Mouse (Mus musculus) neural tube, embryonic 13.5 days (tissue): Measurements from ENCODE around the gene Fus. TPM values are rescaled to one million over a fixed set of nuclear protein-coding genes. Genes with fewer than 3 reads are reported as not detected.

Experiments used
- ATAC-seq: fragments of 200-750 bp; cut with Nextera tagmentation; 2 replicates; pipeline ENCODE4 v1.8.0; 2017; ENCODE audit warnings: low read depth, mild to moderate bottlenecking, moderate TSS enrichment, moderate library complexity
- H3K27ac ChIP-seq: fragments of 300-500 bp; sonication (generic); replicated peaks from 2 replicates; pipeline ENCODE4 v1.5.1; 2015; ENCODE audit warnings: moderate library complexity, mild to moderate bottlenecking, inconsistent platforms
- H3K27me3 ChIP-seq: fragments of 300-500 bp; sonication (generic); 2 replicates; pipeline ENCODE4 v1.6.1; 2015; ENCODE audit warnings: mild to moderate bottlenecking, inconsistent platforms
- H3K36me3 ChIP-seq: fragments of 300-500 bp; sonication (generic); 2 replicates; pipeline ENCODE4 v1.6.1; 2015; ENCODE audit warnings: mild to moderate bottlenecking, inconsistent platforms
- H3K4me1 ChIP-seq: fragments of 300-500 bp; sonication (generic); replicated peaks from 2 replicates; pipeline ENCODE4 v1.6.1; 2015; ENCODE audit warnings: inconsistent platforms
- H3K4me2 ChIP-seq: fragments of 300-500 bp; sonication (generic); 2 replicates; pipeline ENCODE4 v1.6.1; 2015; ENCODE audit warnings: inconsistent platforms, mild to moderate bottlenecking, moderate library complexity
- H3K4me3 ChIP-seq: fragments of 300-500 bp; sonication (generic); 2 replicates; pipeline ENCODE4 v1.5.1; 2015; ENCODE audit warnings: mild to moderate bottlenecking, inconsistent platforms
- H3K9ac ChIP-seq: fragments of 300-500 bp; sonication (generic); 2 replicates; pipeline ENCODE4 v1.6.1; 2015; ENCODE audit warnings: moderate library complexity, mild to moderate bottlenecking, inconsistent platforms
- H3K9me3 ChIP-seq: fragments of 300-500 bp; sonication (generic); 2 replicates; pipeline ENCODE4 v1.6.1; 2016; ENCODE audit warnings: inconsistent platforms
- WGBS: fragments of 180-500 bp; shearing (Covaris S2); methylation state at CpG from one replicate; pipeline ENCODE4 v1.1.7; 2015; 5-methylcytosine and 5-hydroxymethylcytosine counted together
- polyA plus RNA-seq: library from polyadenylated mRNA; unstranded; fragments of >200 nt; fragmentation: Nextera tagmentation; extraction: Ambion mirVana; gene quantifications from 2 replicates; pipeline ENCODE4 v1.2.1, GENCODE M21; 2015

The Fus gene
- 376 and 434 TPM in 2 replicates for polyA plus RNA-seq

DNA sequence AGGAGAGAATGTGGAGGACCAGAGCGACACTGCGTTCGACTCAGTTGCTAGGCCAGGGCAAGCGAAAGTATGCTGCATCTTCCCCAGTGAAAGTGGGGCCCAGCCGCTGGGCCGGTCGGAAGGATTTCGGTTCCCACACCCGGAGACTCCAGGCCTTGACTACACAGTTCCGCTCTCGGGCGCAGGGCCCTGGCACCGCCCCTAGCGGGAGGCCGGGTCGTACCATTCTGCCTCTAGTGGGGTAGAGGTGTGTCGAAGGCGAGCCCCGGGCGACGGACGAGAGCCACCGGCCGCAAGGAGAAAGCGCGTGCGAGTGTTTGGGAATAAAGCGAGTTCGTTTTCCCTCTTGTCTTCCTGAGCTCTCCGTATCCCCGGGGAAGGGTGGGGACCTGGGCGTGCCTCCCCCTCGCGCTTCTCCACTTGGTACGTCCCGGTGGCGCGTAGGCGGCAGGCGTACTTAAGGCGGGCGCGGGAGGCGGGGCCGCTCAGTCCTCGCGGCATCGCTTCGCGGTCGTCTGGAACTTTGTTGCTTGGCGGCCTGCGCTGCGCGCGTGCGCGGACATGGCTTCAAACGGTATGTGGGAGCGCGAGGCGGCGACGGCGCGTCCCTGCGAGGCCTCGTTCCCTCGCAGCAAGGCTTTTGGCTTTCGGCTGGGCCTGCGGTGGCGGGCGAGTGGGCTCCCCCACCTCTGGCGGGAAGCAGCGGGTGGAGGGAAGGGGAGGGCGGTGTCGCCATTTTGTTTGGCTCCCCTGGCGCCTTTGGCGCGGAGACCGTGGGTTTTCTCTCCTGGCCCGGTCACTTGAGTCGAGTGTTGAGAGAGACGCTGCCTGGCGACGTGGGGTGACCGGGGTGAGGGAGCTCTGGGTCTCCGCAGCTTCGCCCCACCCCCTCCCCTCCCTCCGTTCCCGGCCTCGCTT, at the start of gene Fus:
Gene Fus (plus strand): TSS at position 454 of the 918 bp plus-strand sequence.
- Histone ChIP-seq H3K27ac (peak within 1 kb of the TSS; percentile 97), H3K27me3 (no peaks in the 10 kb centered on the region), H3K4me2 (peak within 1 kb of the TSS; percentile 98), H3K4me1 (peaks cover 28% of the 10 kb centered on the region), H3K4me3 (peak within 1 kb of the TSS; percentile 95), H3K36me3 (peaks cover 29% of the 10 kb centered on the region), H3K9ac (peak within 1 kb of the TSS; percentile 97), H3K9me3 (no peaks in the 10 kb centered on the region)
- ATAC-seq: peak; percentile 95
- under 1% methylated on average over 90 of the region's 92 CpGs for WGBS

DNA sequence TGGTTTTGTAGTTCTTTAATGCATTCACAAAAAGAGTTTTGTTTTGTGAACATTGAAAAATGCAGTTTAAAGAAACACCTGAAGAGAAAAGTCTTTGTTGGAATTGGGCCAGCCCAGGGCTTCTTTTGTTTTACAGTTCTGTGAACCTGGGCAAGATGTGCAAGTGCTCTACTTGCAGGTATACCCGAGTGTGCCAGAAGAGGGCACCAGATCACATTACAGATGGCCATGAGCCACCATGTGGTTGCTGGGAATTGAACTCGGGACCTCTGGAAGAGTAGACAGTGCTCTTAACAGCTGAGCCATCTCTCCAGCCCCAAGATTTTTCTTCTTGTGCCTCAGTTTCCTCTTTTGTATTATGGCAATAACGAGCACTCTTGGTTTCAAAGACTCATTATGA, 49.1 kb upstream of the Fus start:
- H3K27me3 ChIP-seq: no peaks in the 10 kb centered on the region
- H3K36me3 ChIP-seq: peaks cover 74% of the 10 kb centered on the region
- no peaks in the 10 kb centered on the region for H3K9me3 ChIP-seq
- no peak for ATAC-seq
- H3K9ac ChIP-seq: no peak overlapping the region
- peaks cover 3% of the 10 kb centered on the region for H3K4me1 ChIP-seq
- no peak overlapping the region for H3K27ac ChIP-seq
- H3K4me3 ChIP-seq: no peak overlapping the region
- H3K4me2 ChIP-seq: no peak overlapping the region
- 58% methylated on average over 3 of the region's 3 CpGs for WGBS

DNA sequence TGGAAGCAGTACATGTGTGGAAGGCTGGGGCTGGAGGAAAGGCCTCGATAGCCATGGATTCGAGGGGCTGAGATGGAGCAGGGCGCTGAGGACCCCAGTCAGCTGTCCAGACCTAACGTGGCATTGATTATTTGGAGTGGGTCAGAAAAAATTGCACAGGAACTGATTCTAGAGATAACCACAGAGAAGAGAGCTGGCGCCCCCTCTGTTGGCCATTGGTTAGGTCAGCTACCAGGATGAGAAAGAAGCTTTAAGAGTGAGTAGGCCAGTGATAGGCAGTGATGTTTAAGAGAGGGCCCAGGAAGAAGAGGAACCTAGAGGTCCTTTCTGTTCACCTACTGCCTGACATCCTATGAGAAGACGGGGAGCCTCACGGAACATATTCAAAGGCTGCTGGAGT, 48.0 kb upstream of the Fus start:
- H3K36me3 ChIP-seq: peaks cover 84% of the 10 kb centered on the region
- 83% methylated on average over 7 of the region's 7 CpGs for WGBS

DNA sequence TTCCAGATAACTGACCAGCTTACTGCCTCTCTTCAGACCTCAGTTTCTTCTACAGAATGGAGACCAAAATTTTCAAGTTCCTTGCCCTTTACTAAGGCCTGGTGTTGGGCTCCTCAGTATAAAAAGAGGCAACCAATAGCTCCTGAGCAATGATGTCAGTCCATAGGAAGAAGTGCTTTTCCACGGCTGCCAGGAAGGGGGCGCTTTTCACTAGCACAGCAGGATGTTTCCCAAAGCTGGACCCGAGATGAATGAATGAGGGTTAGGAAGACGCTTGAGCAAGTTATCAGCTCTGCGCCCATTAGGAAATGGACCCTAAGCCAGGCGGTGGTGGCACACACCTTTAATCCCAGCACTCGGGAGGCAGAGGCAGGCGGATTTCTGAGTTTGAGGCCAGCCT, 45.7 kb upstream of the Fus start:
- 74% methylated on average over 8 of the region's 8 CpGs for WGBS
- no peak overlapping the region for H3K27ac ChIP-seq
- no peaks in the 10 kb centered on the region for H3K9me3 ChIP-seq
- H3K9ac ChIP-seq: no peak overlapping the region
- H3K27me3 ChIP-seq: no peaks in the 10 kb centered on the region
- no peaks in the 10 kb centered on the region for H3K4me1 ChIP-seq
- ATAC-seq: no peak
- no peak overlapping the region for H3K4me3 ChIP-seq
- peaks cover 90% of the 10 kb centered on the region for H3K36me3 ChIP-seq
- no peak overlapping the region for H3K4me2 ChIP-seq

More for the DNA sequence above, 48.0 kb upstream of the Fus start:
- no peaks in the 10 kb centered on the region for H3K27me3 ChIP-seq
- no peak overlapping the region for H3K4me3 ChIP-seq
- H3K9ac ChIP-seq: no peak overlapping the region
- H3K4me2 ChIP-seq: no peak overlapping the region
- ATAC-seq: no peak
- no peaks in the 10 kb centered on the region for H3K9me3 ChIP-seq
- H3K27ac ChIP-seq: no peak overlapping the region
- no peaks in the 10 kb centered on the region for H3K4me1 ChIP-seq

DNA sequence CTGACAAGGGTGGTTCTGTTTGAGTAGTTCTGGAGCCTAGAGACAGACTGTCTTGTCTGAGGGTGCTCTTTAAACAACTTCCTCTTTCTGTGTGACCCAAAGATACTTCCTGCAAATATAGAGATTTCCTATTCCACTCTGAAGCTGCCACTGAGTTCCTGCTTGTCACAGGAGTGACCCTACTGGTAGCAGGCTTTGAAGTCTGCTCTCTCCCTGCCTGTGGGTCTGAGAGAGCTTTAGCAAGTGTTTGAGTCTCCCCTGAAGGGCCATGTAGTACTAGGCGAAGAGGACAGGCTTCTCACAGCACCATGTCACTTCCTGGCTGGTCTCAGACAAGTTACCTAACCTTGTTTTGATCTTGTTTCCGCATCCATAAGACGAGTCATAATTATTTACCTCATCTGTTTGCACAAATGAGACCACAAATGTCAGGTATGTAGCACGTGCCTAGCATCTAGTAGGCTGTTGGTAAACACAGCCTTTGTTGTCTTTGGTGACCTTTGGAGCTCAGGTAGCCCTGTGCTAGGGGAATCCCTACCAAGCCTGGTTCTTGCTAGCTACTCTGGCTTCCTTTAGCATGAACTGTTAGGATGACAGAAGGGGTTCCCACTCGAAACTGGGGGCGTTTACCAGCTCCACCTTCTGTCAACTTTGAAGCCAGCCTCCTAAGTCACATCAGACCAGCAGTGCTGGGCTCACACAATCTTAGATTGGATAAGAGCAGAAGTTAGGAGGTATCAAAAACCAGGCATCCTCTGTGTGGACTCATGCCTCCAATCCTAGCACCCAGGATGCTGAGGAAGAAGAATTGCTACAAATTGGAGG, 44.6 kb upstream of the Fus start:
- Histone ChIP-seq H3K27me3 (peaks cover 1% of the 10 kb centered on the region; the same call in 1 of the 2 replicates), H3K4me2 (no peak overlapping the region)
- 83% methylated on average over 6 of the region's 6 CpGs for WGBS

DNA sequence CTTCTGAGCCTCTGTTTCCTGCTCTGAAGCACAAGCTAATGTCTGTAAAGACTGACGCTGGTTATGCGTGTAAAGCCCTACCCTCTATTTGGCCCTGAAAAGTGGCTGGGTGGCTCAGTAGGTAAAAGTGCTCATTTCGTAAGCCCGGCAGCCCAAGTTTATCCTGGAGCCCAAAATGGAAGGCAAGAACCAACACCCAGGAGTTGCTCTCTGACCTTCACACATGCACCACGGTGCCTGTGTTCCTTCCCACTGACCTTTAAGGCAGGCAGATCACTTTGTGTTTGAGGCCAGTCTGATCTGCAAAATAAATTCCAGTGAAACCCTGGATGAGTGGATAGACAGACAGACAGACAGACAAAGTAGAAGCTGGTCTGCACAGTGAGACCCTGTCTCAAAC, 43.5 kb upstream of the Fus start:
- Histone ChIP-seq H3K27me3 (peaks cover 12% of the 10 kb centered on the region), H3K4me2 (no peak overlapping the region), H3K4me3 (no peak overlapping the region), H3K9me3 (no peaks in the 10 kb centered on the region), H3K9ac (no peak overlapping the region), H3K36me3 (peaks cover 79% of the 10 kb centered on the region), H3K27ac (no peak overlapping the region), H3K4me1 (no peaks in the 10 kb centered on the region)
- 93% methylated on average over 5 of the region's 5 CpGs for WGBS
- no peak for ATAC-seq

More for the DNA sequence above, 44.6 kb upstream of the Fus start:
- ATAC-seq: no peak
- no peaks in the 10 kb centered on the region for H3K4me1 ChIP-seq
- peaks cover 89% of the 10 kb centered on the region for H3K36me3 ChIP-seq
- no peaks in the 10 kb centered on the region for H3K9me3 ChIP-seq
- H3K4me3 ChIP-seq: no peak overlapping the region
- no peak overlapping the region for H3K27ac ChIP-seq
- H3K9ac ChIP-seq: no peak overlapping the region

DNA sequence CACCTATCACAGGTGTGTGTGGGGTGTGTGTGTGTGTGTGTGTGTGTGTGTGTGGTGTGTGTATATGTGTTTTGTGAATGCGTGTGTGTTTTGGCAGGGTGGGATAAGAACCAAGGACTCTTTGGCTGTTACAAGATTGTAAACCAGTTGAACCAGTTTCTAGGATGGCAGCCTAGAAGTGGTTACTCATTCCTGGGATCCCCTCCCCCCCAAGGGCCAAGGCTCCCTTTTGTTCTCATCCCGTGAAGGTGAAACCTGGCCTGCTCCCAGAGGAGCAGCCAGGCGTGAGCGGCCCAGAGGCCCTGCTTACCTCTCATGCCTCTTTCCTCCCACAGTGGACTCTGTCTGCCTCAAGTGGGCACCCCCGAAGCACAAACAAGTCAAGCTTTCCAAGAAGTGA, 42.0 kb upstream of the Fus start:
- Histone ChIP-seq H3K36me3 (peaks cover 70% of the 10 kb centered on the region), H3K9me3 (no peaks in the 10 kb centered on the region), H3K4me3 (no peak overlapping the region), H3K4me2 (no peak overlapping the region), H3K27ac (no peak overlapping the region), H3K27me3 (peaks cover 27% of the 10 kb centered on the region), H3K4me1 (peaks cover 6% of the 10 kb centered on the region; the same call in 1 of the 2 replicates), H3K9ac (no peak overlapping the region)
- no peak for ATAC-seq
- 82% methylated on average over 5 of the region's 5 CpGs for WGBS

DNA sequence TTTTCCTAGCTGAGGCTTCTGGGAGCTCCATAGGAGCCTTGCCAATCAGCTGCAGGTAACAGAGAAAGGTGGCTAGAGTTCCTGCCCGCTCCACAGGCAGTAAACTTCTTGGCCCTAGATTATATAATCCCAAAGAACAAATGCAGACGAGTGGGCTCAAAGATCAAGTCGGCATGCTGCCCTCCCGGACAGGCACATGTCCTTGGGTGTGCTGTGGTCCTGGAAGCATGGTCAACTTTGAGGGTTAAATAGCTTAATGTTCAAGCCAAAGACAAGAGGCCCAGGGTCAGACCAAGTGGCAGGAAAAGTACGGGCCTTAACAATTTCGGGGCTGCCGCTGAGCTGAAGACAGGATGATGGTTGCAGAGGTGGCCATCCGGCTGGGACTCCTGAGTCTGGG, 41.2 kb upstream of the Fus start:
- H3K4me2 ChIP-seq: no peak overlapping the region
- no peaks in the 10 kb centered on the region for H3K9me3 ChIP-seq
- H3K27ac ChIP-seq: no peak overlapping the region
- H3K4me1 ChIP-seq: peaks cover 6% of the 10 kb centered on the region; the same call in 1 of the 2 replicates
- no peak for ATAC-seq
- no peak overlapping the region for H3K4me3 ChIP-seq
- peaks cover 62% of the 10 kb centered on the region for H3K36me3 ChIP-seq
- WGBS: 92% methylated on average over 8 of the region's 8 CpGs
- H3K9ac ChIP-seq: no peak overlapping the region
- peaks cover 32% of the 10 kb centered on the region for H3K27me3 ChIP-seq

DNA sequence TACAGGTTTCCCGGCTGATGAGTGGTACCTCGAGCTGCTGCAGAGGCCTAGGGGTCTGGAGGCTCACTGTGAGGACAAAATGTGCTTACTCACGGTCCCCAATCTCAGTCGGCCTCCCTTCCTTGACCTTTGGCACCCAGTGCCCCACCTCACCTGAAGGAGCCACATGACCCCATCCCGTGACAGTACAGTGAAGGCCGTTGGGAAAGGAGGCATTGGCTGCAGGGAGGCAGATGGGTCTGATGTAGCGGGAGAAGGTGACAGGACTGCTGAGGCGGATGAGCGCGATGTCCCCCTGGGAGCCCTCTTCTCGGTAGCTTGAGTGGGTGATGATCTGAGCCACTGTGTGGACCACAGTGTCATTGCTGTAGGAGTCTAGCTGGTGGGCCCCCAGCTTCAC, 40.4 kb upstream of the Fus start:
- Histone ChIP-seq H3K4me2 (no peak overlapping the region), H3K9me3 (no peaks in the 10 kb centered on the region), H3K9ac (no peak overlapping the region), H3K4me1 (peaks cover 6% of the 10 kb centered on the region; the same call in 1 of the 2 replicates), H3K36me3 (peaks cover 56% of the 10 kb centered on the region), H3K27me3 (peaks cover 38% of the 10 kb centered on the region), H3K4me3 (no peak overlapping the region), H3K27ac (no peak overlapping the region)
- 89% methylated on average over 11 of the region's 11 CpGs for WGBS
- ATAC-seq: no peak

DNA sequence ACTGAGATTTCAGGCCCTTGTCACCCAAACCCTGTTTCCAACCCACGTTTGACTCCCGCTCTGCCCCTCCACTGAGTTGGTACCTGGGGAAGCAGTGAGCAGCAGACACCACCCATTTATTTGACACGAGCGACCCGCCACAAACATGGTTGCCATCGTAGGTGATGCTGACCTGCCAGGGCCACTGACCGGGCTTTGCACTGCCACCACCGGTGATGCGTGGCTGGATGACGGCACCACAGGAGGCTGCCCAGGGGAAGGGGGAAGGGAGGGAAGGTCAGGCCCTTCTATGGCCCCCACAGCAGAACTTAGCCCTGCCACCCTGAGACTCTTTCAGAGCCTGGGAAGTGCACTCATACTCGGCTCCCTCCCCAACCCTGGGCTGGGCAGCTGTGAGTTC, 39.5 kb upstream of the Fus start:
- H3K27me3 ChIP-seq: peaks cover 38% of the 10 kb centered on the region
- peaks cover 47% of the 10 kb centered on the region for H3K36me3 ChIP-seq
- no peak overlapping the region for H3K4me2 ChIP-seq
- 84% methylated on average over 11 of the region's 11 CpGs for WGBS
- no peak overlapping the region for H3K4me3 ChIP-seq
- H3K27ac ChIP-seq: no peak overlapping the region
- H3K4me1 ChIP-seq: peaks cover 6% of the 10 kb centered on the region; the same call in 1 of the 2 replicates
- H3K9ac ChIP-seq: no peak overlapping the region
- ATAC-seq: no peak
- no peaks in the 10 kb centered on the region for H3K9me3 ChIP-seq

DNA sequence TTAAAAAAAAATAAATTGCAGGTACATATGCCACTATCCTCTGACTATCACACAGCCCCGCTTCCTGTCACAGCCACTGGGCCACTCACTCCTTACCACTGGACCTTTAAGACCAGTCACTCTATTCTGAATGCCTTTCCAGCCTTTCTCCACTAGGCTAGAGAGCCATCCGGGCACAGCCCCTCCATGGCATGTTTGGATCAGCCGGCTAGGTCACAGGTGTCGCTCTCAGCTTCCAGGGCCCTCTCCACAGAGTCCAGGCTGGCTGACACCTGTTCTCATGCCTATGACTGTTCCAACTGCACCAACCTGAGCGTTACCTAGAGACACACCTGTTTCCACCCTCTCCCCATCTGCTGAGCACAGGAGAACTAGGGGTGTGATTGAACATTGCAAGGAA, 38.7 kb upstream of the Fus start:
- H3K9ac ChIP-seq: no peak overlapping the region
- H3K9me3 ChIP-seq: no peaks in the 10 kb centered on the region
- H3K4me1 ChIP-seq: peaks cover 6% of the 10 kb centered on the region; the same call in 1 of the 2 replicates
- no peak overlapping the region for H3K4me3 ChIP-seq
- 60% methylated on average over 5 of the region's 5 CpGs for WGBS
- no peak overlapping the region for H3K27ac ChIP-seq
- ATAC-seq: no peak
- H3K36me3 ChIP-seq: peaks cover 38% of the 10 kb centered on the region
- peaks cover 38% of the 10 kb centered on the region for H3K27me3 ChIP-seq
- H3K4me2 ChIP-seq: no peak overlapping the region

DNA sequence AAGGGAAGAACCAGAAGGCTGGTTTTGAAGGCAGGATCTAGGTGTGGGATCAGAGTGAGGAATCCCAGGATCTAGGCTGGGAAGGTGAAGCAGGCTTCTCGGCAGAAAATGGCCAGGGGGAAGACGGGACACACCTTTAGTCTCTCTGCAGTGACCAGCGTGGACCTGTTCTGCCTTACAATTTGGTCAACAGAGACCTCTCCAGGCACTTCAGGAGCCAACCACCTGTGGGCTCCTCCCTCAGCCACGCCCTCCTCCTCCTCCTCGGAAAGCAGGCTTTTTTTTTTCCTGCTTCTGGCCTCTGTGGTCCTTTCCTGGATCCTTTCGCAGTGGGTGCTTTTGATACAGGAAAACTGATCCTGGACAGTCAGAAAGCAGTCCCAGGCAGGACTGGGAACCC, 37.3 kb upstream of the Fus start, which contains the start of gene Prss8:
Gene Prss8 (minus strand): TSS at position 182 of the 400 bp plus-strand sequence.
- H3K36me3 ChIP-seq: peaks cover 25% of the 10 kb centered on the region
- H3K27ac ChIP-seq: no peak within 1 kb of the TSS
- ATAC-seq: no peak
- peaks cover 14% of the 10 kb centered on the region for H3K4me1 ChIP-seq
- WGBS: 9% methylated on average over 6 of the region's 6 CpGs
- H3K4me2 ChIP-seq: peak within 1 kb of the TSS; percentile 30
- peaks cover 38% of the 10 kb centered on the region for H3K27me3 ChIP-seq
- H3K4me3 ChIP-seq: no peak within 1 kb of the TSS; the same call in 1 of the 2 replicates
- no peaks in the 10 kb centered on the region for H3K9me3 ChIP-seq
- peak within 1 kb of the TSS; percentile 43; the same call in 1 of the 2 replicates for H3K9ac ChIP-seq
